15 mouse cellular contexts compared by ENCODE assay signal in the genomic region with DNA sequence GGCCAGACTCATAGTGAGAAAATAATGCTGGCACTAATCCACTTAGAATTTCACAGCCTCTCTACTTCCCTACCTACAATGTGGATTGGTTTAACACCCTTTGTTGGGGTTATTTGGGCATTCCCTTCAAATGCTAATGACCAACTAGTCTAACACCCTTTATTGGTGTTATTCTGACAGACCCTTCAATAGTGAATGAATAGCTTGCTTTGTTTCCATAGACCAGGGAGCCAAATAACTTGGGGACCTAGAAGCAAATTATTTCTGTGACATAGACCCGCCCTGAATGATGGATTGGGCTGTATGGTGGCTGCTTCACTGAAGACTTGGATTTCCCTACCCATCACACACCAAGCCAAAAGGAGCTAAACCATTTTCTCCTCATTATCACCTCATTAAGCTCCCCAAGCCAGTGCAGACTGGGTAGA.
DNase-seq lines count a peak whose midpoint lies in the region; ATAC-seq lines count a peak whose summit lies in the region.
"Had no signal": no experiment of that assay in that cellular context is flagged by ENCODE, and none has a peak within 500 bp of the region (broad histone marks: within the 10 kb centered on the region; RNA-seq: fewer than 3 reads in every experiment).

No protein-coding gene starts in this region.

- H3K36me3 ChIP-seq in hindbrain, embryonic 11.5 days (ENCODE audit: control insufficient read depth, insufficient read depth, low read length), result no peaks in the 10 kb centered on the region
- no peaks in the 10 kb centered on the region for H3K36me3 ChIP-seq in hindbrain, embryonic 10.5 days
- no peaks in the 10 kb centered on the region for H3K36me3 ChIP-seq in forebrain, embryonic 10.5 days (replicated peaks)
- no peaks in the 10 kb centered on the region for H3K36me3 ChIP-seq in hindbrain, embryonic 13.5 days
- no peaks in the 10 kb centered on the region for H3K36me3 ChIP-seq in midbrain, embryonic 13.5 days
- H3K36me3 ChIP-seq: heart, embryonic 12.5 days; liver, embryonic 15.5 days had no signal

- peak; percentile 76 for ATAC-seq in hindbrain, embryonic 11.5 days (ENCODE audit: low FRiP score)
- peak; percentile 69 for ATAC-seq in hindbrain, embryonic 13.5 days (ENCODE audit: low FRiP score)
- ATAC-seq in midbrain, embryonic 13.5 days, result peak; percentile 91
- ATAC-seq in frontal cortex, adult (ENCODE audit: low TSS enrichment), result no peak

- no peak overlapping the region for H3K27ac ChIP-seq in hindbrain, embryonic 11.5 days (ENCODE audit: low read depth, low read length)
- H3K27ac ChIP-seq in hindbrain, embryonic 10.5 days, result no peak overlapping the region
- peak overlapping the region; percentile 68; the same call in 1 of the 2 replicates for H3K27ac ChIP-seq in forebrain, embryonic 10.5 days
- no peak overlapping the region for H3K27ac ChIP-seq in hindbrain, embryonic 13.5 days
- no peak overlapping the region for H3K27ac ChIP-seq in midbrain, embryonic 13.5 days
- H3K27ac ChIP-seq: liver, embryonic 15.5 days had no signal

- H3K27me3 ChIP-seq in hindbrain, embryonic 11.5 days (ENCODE audit: control insufficient read depth, insufficient read depth, low read length), result no peaks in the 10 kb centered on the region
- peaks cover 6% of the 10 kb centered on the region; the same call in 1 of the 2 replicates for H3K27me3 ChIP-seq in hindbrain, embryonic 10.5 days (ENCODE audit: insufficient read depth, poor library complexity, severe bottlenecking)
- H3K27me3 ChIP-seq in forebrain, embryonic 10.5 days (ENCODE audit: poor library complexity, severe bottlenecking), result no peaks in the 10 kb centered on the region
- peaks cover 3% of the 10 kb centered on the region; the same call in 1 of the 2 replicates for H3K27me3 ChIP-seq in hindbrain, embryonic 13.5 days
- H3K27me3 ChIP-seq in midbrain, embryonic 13.5 days, result 0 out of 2 replicates have a peak, but pooled peaks cover 7% of the 10 kb centered on the region
- H3K27me3 ChIP-seq: heart, embryonic 12.5 days; liver, embryonic 15.5 days had no signal

- H3K9ac ChIP-seq in hindbrain, embryonic 11.5 days (ENCODE audit: low read depth, low read length), result no peak overlapping the region
- H3K9ac ChIP-seq in hindbrain, embryonic 13.5 days, result no peak overlapping the region
- H3K9ac ChIP-seq in midbrain, embryonic 13.5 days (replicated peaks), result no peak overlapping the region
- H3K9ac ChIP-seq: heart, embryonic 12.5 days; liver, embryonic 15.5 days had no signal

- no peaks in the 10 kb centered on the region for H3K4me1 ChIP-seq in hindbrain, embryonic 11.5 days (replicated peaks; ENCODE audit: control insufficient read depth, insufficient read depth, low read length)
- peaks cover 12% of the 10 kb centered on the region for H3K4me1 ChIP-seq in hindbrain, embryonic 10.5 days (replicated peaks)
- H3K4me1 ChIP-seq in forebrain, embryonic 10.5 days, result peaks cover 37% of the 10 kb centered on the region
- H3K4me1 ChIP-seq in hindbrain, embryonic 13.5 days (replicated peaks), result peaks cover 4% of the 10 kb centered on the region; the same call in 1 of the 2 replicates
- peaks cover 12% of the 10 kb centered on the region for H3K4me1 ChIP-seq in midbrain, embryonic 13.5 days (replicated peaks)
- H3K4me1 ChIP-seq: heart, embryonic 12.5 days; liver, embryonic 15.5 days had no signal

- 11% methylated on average over 1 of the region's 1 CpGs for WGBS in hindbrain, embryonic 11.5 days
- 21% methylated on average over 1 of the region's 1 CpGs for WGBS in hindbrain, embryonic 10.5 days
- WGBS in forebrain, embryonic 10.5 days, result 10% methylated on average over 1 of the region's 1 CpGs
- 16% methylated on average over 1 of the region's 1 CpGs for WGBS in hindbrain, embryonic 13.5 days
- 10% methylated on average over 1 of the region's 1 CpGs for WGBS in midbrain, embryonic 13.5 days

- H3K4me2 ChIP-seq in hindbrain, embryonic 11.5 days (replicated peaks; ENCODE audit: low read depth, low read length), result no peak overlapping the region
- H3K4me2 ChIP-seq in hindbrain, embryonic 13.5 days, result no peak overlapping the region
- no peak overlapping the region for H3K4me2 ChIP-seq in midbrain, embryonic 13.5 days (replicated peaks)
- H3K4me2 ChIP-seq: heart, embryonic 12.5 days; liver, embryonic 15.5 days had no signal

- no peak overlapping the region for H3K4me3 ChIP-seq in hindbrain, embryonic 11.5 days (ENCODE audit: low read depth, low read length)
- no peak overlapping the region for H3K4me3 ChIP-seq in hindbrain, embryonic 10.5 days
- no peak overlapping the region for H3K4me3 ChIP-seq in forebrain, embryonic 10.5 days
- H3K4me3 ChIP-seq in hindbrain, embryonic 13.5 days, result no peak overlapping the region
- H3K4me3 ChIP-seq in midbrain, embryonic 13.5 days (replicated peaks), result no peak overlapping the region
- H3K4me3 ChIP-seq: heart, embryonic 12.5 days; liver, embryonic 15.5 days had no signal

- peak; percentile 23 for DNase-seq in hindbrain, embryonic 11.5 days (ENCODE audit: low spot score)
- DNase-seq in hindbrain, embryonic 10.5 days (ENCODE audit: low spot score), result no peak
- peak; percentile 45 for DNase-seq in forebrain, embryonic 10.5 days (ENCODE audit: extremely low spot score, low spot score)
- DNase-seq in kidney, postnatal 10 days, result no peak
- no peak for DNase-seq in gastrocnemius, adult 18-20 months (ENCODE audit: low spot score)
- DNase-seq: adrenal gland, postnatal 25 days; heart, postnatal 36 days; left cerebral cortex, postnatal 4 days; right cerebral cortex, postnatal 4 days; thymus, adult 18-20 months had no signal

- H3K9me3 ChIP-seq in hindbrain, embryonic 11.5 days (ENCODE audit: control insufficient read depth, low read length), result no peaks in the 10 kb centered on the region
- H3K9me3 ChIP-seq in hindbrain, embryonic 10.5 days, result no peaks in the 10 kb centered on the region
- H3K9me3 ChIP-seq in forebrain, embryonic 10.5 days, result no peaks in the 10 kb centered on the region
- H3K9me3 ChIP-seq in hindbrain, embryonic 13.5 days, result no peaks in the 10 kb centered on the region
- H3K9me3 ChIP-seq in midbrain, embryonic 13.5 days, result no peaks in the 10 kb centered on the region
- H3K9me3 ChIP-seq: liver, embryonic 15.5 days had no signal

Comparison
In these comparisons a context has a peak if more than half of its experiments do, and no peak if none do; other contexts are left out.
1. DNase-seq: peak in hindbrain, embryonic 11.5 days (single experiment) and forebrain, embryonic 10.5 days (single experiment); none in hindbrain, embryonic 10.5 days (single experiment), kidney, postnatal 10 days (single experiment) and gastrocnemius, adult 18-20 months (single experiment).